Mouse (Mus musculus) liver, embryonic 15.5 days (tissue): ENCODE results near the gene Rufy2. TPM values are rescaled to one million over a fixed set of nuclear protein-coding genes. Genes with fewer than 3 reads are reported as not detected.

Experiments
- ATAC-seq: fragments of 200-750 bp; cut with Nextera tagmentation; 2 replicates; pipeline ENCODE4 v1.8.0; 2017; ENCODE audit warnings: moderate number of reproducible peaks, mild to moderate bottlenecking, moderate library complexity; ENCODE audit not compliant: insufficient read depth
- H3K27ac ChIP-seq: fragments of 300-500 bp; sonication (generic); replicated peaks from 2 replicates; pipeline ENCODE4 v1.5.1; 2015; ENCODE audit warnings: mild to moderate bottlenecking, inconsistent platforms
- H3K27me3 ChIP-seq: fragments of 300-500 bp; sonication (generic); 2 replicates; pipeline ENCODE4 v1.6.1; 2015; ENCODE audit warnings: mild to moderate bottlenecking, inconsistent platforms
- H3K36me3 ChIP-seq: fragments of 300-500 bp; sonication (generic); replicated peaks from 2 replicates; pipeline ENCODE4 v1.6.1; 2015; ENCODE audit warnings: moderate library complexity, mild to moderate bottlenecking, inconsistent platforms
- H3K4me1 ChIP-seq: fragments of 300-500 bp; sonication (generic); replicated peaks from 2 replicates; pipeline ENCODE4 v1.6.1; 2015; ENCODE audit warnings: inconsistent platforms
- H3K4me2 ChIP-seq: fragments of 300-500 bp; sonication (generic); 2 replicates; pipeline ENCODE4 v1.6.1; 2015; ENCODE audit warnings: moderate library complexity, mild to moderate bottlenecking, inconsistent platforms
- H3K4me3 ChIP-seq: fragments of 300-500 bp; sonication (generic); replicated peaks from 2 replicates; pipeline ENCODE4 v1.5.1; 2015; ENCODE audit warnings: mild to moderate bottlenecking, inconsistent platforms
- H3K9ac ChIP-seq: fragments of 300-500 bp; sonication (generic); 2 replicates; pipeline ENCODE4 v1.6.1; 2015; ENCODE audit warnings: moderate library complexity, mild to moderate bottlenecking, inconsistent platforms
- H3K9me3 ChIP-seq: fragments of 300-500 bp; sonication (generic); replicated peaks from 2 replicates; pipeline ENCODE4 v1.6.1; 2016; ENCODE audit warnings: inconsistent platforms
- WGBS: fragments of 180-500 bp; shearing (Covaris S2); methylation state at CpG from one replicate; pipeline ENCODE4 v1.1.7; 2015; ENCODE audit warnings: mixed read lengths; ENCODE audit not compliant: insufficient replicate concordance; 5-methylcytosine and 5-hydroxymethylcytosine counted together
- polyA plus RNA-seq: library from polyadenylated mRNA; unstranded; fragments of >200 nt; fragmentation: Nextera tagmentation; extraction: Ambion mirVana; gene quantifications from 2 replicates; pipeline ENCODE4 v1.2.1, GENCODE M21; 2015

Gene Rufy2
- polyA plus RNA-seq, 1 experiment from 2014 or later: 1.8 TPM

DNA sequence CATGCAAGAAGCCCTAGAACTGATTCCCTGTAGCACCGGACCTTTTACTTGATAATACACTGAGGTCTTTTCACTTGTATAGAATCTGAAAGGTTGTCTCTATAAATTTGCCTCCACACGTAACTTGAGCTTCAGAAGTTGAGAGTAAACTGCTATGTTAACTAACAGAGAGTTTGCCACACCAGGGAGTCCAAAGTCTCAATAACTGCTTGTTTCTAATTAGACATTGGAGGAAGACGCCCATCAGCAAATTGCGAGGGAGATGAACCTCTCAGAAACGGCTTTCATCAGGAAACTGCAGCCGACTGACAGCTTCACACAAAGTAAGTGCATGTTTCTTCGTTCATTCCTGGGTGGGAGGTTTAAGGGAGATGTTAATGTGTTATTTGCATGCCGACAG lies 85.5 kb downstream of the Rufy2 start:
- H3K4me1 ChIP-seq: peaks cover 8% of the 10 kb centered on the region; the same call in 1 of the 2 replicates
- no peaks in the 10 kb centered on the region for H3K9me3 ChIP-seq
- H3K36me3 ChIP-seq: no peaks in the 10 kb centered on the region; the same call in 1 of the 2 replicates
- H3K27ac ChIP-seq: no peak overlapping the region
- H3K4me3 ChIP-seq: no peak overlapping the region
- H3K9ac ChIP-seq: no peak overlapping the region
- no peak overlapping the region for H3K4me2 ChIP-seq
- H3K27me3 ChIP-seq: no peaks in the 10 kb centered on the region
- ATAC-seq: no peak
- 46% methylated on average over 8 of the region's 8 CpGs for WGBS

- Histone ChIP-seq H3K27me3 (no peaks in the 10 kb centered on the region), H3K4me1 (peaks cover 8% of the 10 kb centered on the region; the same call in 1 of the 2 replicates), H3K36me3 (no peaks in the 10 kb centered on the region; the same call in 1 of the 2 replicates), H3K27ac (no peak overlapping the region), H3K9me3 (no peaks in the 10 kb centered on the region), H3K4me3 (no peak overlapping the region), H3K9ac (no peak overlapping the region), H3K4me2 (no peak overlapping the region)
- 20% methylated on average over 5 of the region's 5 CpGs for WGBS
- no peak for ATAC-seq
Measured at GRCm38 (mm10) chr10:63065988-63066387, 86.0 kb downstream of the Rufy2 start.

Other genes starting within 250 kb of the Rufy2 start
- 46.4 and 50.6 TPM in 2 replicates for gene Ccar1, start 187.9 kb upstream of the Rufy2 start, polyA plus RNA-seq
- gene Tet1, start 71.2 kb upstream of the Rufy2 start, polyA plus RNA-seq: 1.6 and 2.3 TPM in 2 replicates
- 7.8 and 8.1 TPM in 2 replicates for gene Slc25a16, start 59.6 kb upstream of the Rufy2 start, polyA plus RNA-seq
- 24.4 TPM in 2 replicates for gene Dna2, start 33.2 kb upstream of the Rufy2 start, polyA plus RNA-seq
- 21.0 and 21.7 TPM in 2 replicates for gene Hnrnph3, start 44.0 kb downstream of the Rufy2 start, polyA plus RNA-seq
- 3.4 and 4.4 TPM in 2 replicates for gene Pbld2, start 44.1 kb downstream of the Rufy2 start, polyA plus RNA-seq
- gene Pbld1, start 79.9 kb downstream of the Rufy2 start, polyA plus RNA-seq: 17.9 and 27.8 TPM in 2 replicates
- not detected in 2 replicates for gene Atoh7, start 119.4 kb downstream of the Rufy2 start, polyA plus RNA-seq
- gene Mypn, start 223.7 kb downstream of the Rufy2 start, polyA plus RNA-seq: 0.21 and 0.30 TPM in 2 replicates